Mouse (Mus musculus) stomach, postnatal 0 days (tissue): ENCODE data around the gene Rab7. TPM values are rescaled to one million over a fixed set of nuclear protein-coding genes. Genes with fewer than 3 reads are reported as not detected.
A peak's percentile ranks its signal among the peaks of the same experiment; 100 is the strongest.

ENCODE experiments used
- ATAC-seq: fragments of 200-750 bp; cut with Nextera tagmentation; 2 replicates; pipeline ENCODE4 v1.8.0; 2017; ENCODE audit not compliant: low FRiP score, low TSS enrichment
- DNase-seq: peaks from one replicate; pipeline ENCODE4 v3.0.0-alpha.2; 2016; ENCODE audit warnings: low spot score
- H3K27ac ChIP-seq: fragments of 300-500 bp; sonication (generic); replicated peaks from 2 replicates; pipeline ENCODE4 v1.5.1; 2014; ENCODE audit warnings: mild to moderate bottlenecking, control low read depth
- H3K27me3 ChIP-seq: fragments of 300-500 bp; sonication (generic); 2 replicates; pipeline ENCODE4 v1.6.1; 2014; ENCODE audit warnings: low read length; ENCODE audit not compliant: control insufficient read depth, insufficient read depth
- H3K36me3 ChIP-seq: fragments of 300-500 bp; sonication (generic); 2 replicates; pipeline ENCODE4 v1.6.1; 2014; ENCODE audit warnings: low read length, mixed read lengths; ENCODE audit not compliant: control insufficient read depth, insufficient read depth
- H3K4me1 ChIP-seq: fragments of 300-500 bp; sonication (generic); replicated peaks from 2 replicates; pipeline ENCODE4 v1.6.1; 2014; ENCODE audit warnings: antibody characterized with exemption; ENCODE audit not compliant: control insufficient read depth, insufficient read depth
- H3K4me2 ChIP-seq: fragments of 300-500 bp; sonication (generic); replicated peaks from 2 replicates; pipeline ENCODE4 v1.6.1; 2014; ENCODE audit warnings: low read depth, mild to moderate bottlenecking, control low read depth, moderate library complexity
- H3K4me3 ChIP-seq: fragments of 300-500 bp; sonication (generic); 2 replicates; pipeline ENCODE4 v1.5.1; 2014; ENCODE audit warnings: low read depth, low read length, control low read depth
- H3K9ac ChIP-seq: fragments of 300-500 bp; sonication (generic); 2 replicates; pipeline ENCODE4 v1.6.1; 2014; ENCODE audit warnings: mild to moderate bottlenecking, low read length, control low read depth, mixed read lengths
- H3K9me3 ChIP-seq: fragments of 300-500 bp; sonication (generic); 2 replicates; pipeline ENCODE4 v1.6.1; 2016; ENCODE audit warnings: low read length; ENCODE audit not compliant: control insufficient read depth
- CTCF ChIP-seq: IDR thresholded peaks from 2 replicates; pipeline ENCODE4 v1.5.1; 2016; ENCODE audit warnings: antibody characterized with exemption, low read depth, mild to moderate bottlenecking, moderate library complexity
- EP300 ChIP-seq: optimal IDR thresholded peaks from 2 replicates; pipeline ENCODE3; 2016; ENCODE audit warnings: antibody characterized with exemption
- WGBS: fragments of 180-500 bp; shearing (Covaris S2); extraction: QIAGEN DNeasy Blood & Tissue Kit; methylation state at CpG from one replicate; pipeline ENCODE4 v1.1.7; 2014; 5-methylcytosine and 5-hydroxymethylcytosine counted together
- polyA plus RNA-seq: library from polyadenylated mRNA; unstranded; fragments of >200 nt; fragmentation: Nextera tagmentation; extraction: Ambion mirVana; gene quantifications from 2 replicates; pipeline ENCODE4 v1.2.1, GENCODE M21; 2015

Gene Rab7
- polyA plus RNA-seq = 179 and 198 TPM in 2 replicates

GRCm38 (mm10) chr6:88044577-88045405 is at the start of gene Rab7:
Rab7 (minus strand) TSS chr6:88045270.
- no peaks in the 10 kb centered on the region for H3K36me3 ChIP-seq
- TF ChIP-seq CTCF = no peak; the same call in 1 of the 2 replicates
- no peak for TF ChIP-seq EP300
- under 1% methylated on average over 79 of the region's 82 CpGs for WGBS

GRCm38 (mm10) chr6:88088971-88089370 is 43.9 kb upstream of the Rab7 start:
- ATAC-seq (no peak), DNase-seq (no peak)
- 88% methylated on average over 1 of the region's 1 CpGs for WGBS
- Histone ChIP-seq H3K27ac (no peak overlapping the region), H3K9me3 (no peaks in the 10 kb centered on the region), H3K4me2 (no peak overlapping the region), H3K4me1 (no peaks in the 10 kb centered on the region), H3K4me3 (no peak overlapping the region), H3K27me3 (no peaks in the 10 kb centered on the region), H3K36me3 (peaks cover 11% of the 10 kb centered on the region), H3K9ac (no peak overlapping the region)
- TF ChIP-seq CTCF (peak; percentile 23; the same call in 1 of the 2 replicates), EP300 (no peak)

More at GRCm38 (mm10) chr6:88044577-88045405, at the start of gene Rab7:
- Histone ChIP-seq H3K27me3 (no peaks in the 10 kb centered on the region), H3K4me3 (peak within 1 kb of the TSS; percentile 100), H3K4me2 (peak within 1 kb of the TSS; percentile 84), H3K9me3 (no peaks in the 10 kb centered on the region), H3K9ac (peak within 1 kb of the TSS; percentile 98), H3K27ac (peak within 1 kb of the TSS; percentile 97), H3K4me1 (peaks cover 6% of the 10 kb centered on the region)
- peak; percentile 97 for DNase-seq
- peak; percentile 94 for ATAC-seq

- H3K36me3 ChIP-seq = no peaks in the 10 kb centered on the region; the same call in 1 of the 2 replicates
- no peaks in the 10 kb centered on the region for H3K27me3 ChIP-seq
- ATAC-seq (peak; percentile 97), DNase-seq (peak; percentile 98)
- H3K4me1 ChIP-seq = no peaks in the 10 kb centered on the region
- H3K27ac ChIP-seq = peak within 1 kb of the TSS; percentile 89
- no peak for TF ChIP-seq CTCF
- TF ChIP-seq EP300 = no peak
- peak within 1 kb of the TSS; percentile 95 for H3K4me2 ChIP-seq
- H3K4me3 ChIP-seq = peak within 1 kb of the TSS; percentile 98
- under 1% methylated on average over 70 of the region's 71 CpGs for WGBS
- H3K9ac ChIP-seq = peak within 1 kb of the TSS; percentile 93
- H3K9me3 ChIP-seq = no peaks in the 10 kb centered on the region
Observed at GRCm38 (mm10) chr6:88084278-88085151, 39.4 kb upstream of the Rab7 start, which contains the start of gene Rpn1. Rpn1 (plus strand) TSS chr6:88084482.

GRCm38 (mm10) chr6:88083672-88084071 is 38.6 kb upstream of the Rab7 start:
- Histone ChIP-seq H3K27me3 (no peaks in the 10 kb centered on the region), H3K4me3 (peak overlapping the region; percentile 98; the same call in 1 of the 2 replicates), H3K27ac (no peak overlapping the region), H3K9me3 (no peaks in the 10 kb centered on the region), H3K9ac (no peak overlapping the region), H3K36me3 (no peaks in the 10 kb centered on the region), H3K4me2 (peak overlapping the region; percentile 95), H3K4me1 (no peaks in the 10 kb centered on the region)
- ATAC-seq = no peak
- WGBS = 64% methylated on average over 3 of the region's 3 CpGs
- DNase-seq = no peak
- TF ChIP-seq EP300 (no peak), CTCF (no peak)

- H3K4me1 ChIP-seq = no peaks in the 10 kb centered on the region
- TF ChIP-seq CTCF = no peak
- no peak for TF ChIP-seq EP300
- no peaks in the 10 kb centered on the region for H3K27me3 ChIP-seq
- no peak overlapping the region for H3K4me3 ChIP-seq
- H3K9ac ChIP-seq = no peak overlapping the region
- no peaks in the 10 kb centered on the region for H3K36me3 ChIP-seq
- no peak overlapping the region for H3K4me2 ChIP-seq
- DNase-seq = no peak
- no peak for ATAC-seq
- H3K9me3 ChIP-seq = no peaks in the 10 kb centered on the region
- 90% methylated on average over 7 of the region's 7 CpGs for WGBS
- H3K27ac ChIP-seq = no peak overlapping the region
Observed at GRCm38 (mm10) chr6:88083095-88083494, 38.0 kb upstream of the Rab7 start.
